Mouse (Mus musculus) hindlimb bud, embryonic 11.5 days (tissue): ENCODE measurements at regions not wholly inside any gene's neighbourhood (a gene's known extent, or its start where the extent isn't known, plus 50 kb on each side); places are given as distances from the start of the nearest gene placed in this dataset.

Experiments
- DNase-seq: peaks from one replicate; pipeline ENCODE4 v3.0.0-alpha.2; 2012; ENCODE audit warnings: low read depth, low spot score; ENCODE audit errors: extremely low spot score

DNA sequence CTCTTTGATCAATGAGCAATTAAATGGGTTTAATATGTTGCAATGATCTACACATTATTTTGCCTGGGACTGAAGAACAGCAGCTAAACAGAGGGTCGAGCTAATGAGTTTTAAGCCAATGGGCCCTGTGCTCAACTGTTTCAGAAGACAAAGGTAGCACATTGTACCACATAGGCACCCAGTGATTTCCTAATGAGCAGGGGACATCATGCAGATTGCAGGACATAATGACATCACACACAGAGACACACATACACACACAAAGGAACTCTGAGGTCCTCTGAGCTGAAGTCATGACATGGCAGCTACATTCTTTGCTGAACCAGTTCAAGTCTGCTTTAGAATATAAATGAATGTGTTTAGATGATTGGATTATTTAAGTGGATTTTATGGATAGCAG, 71.9 kb downstream of the Zfp330 start:
- no peak for DNase-seq

DNA sequence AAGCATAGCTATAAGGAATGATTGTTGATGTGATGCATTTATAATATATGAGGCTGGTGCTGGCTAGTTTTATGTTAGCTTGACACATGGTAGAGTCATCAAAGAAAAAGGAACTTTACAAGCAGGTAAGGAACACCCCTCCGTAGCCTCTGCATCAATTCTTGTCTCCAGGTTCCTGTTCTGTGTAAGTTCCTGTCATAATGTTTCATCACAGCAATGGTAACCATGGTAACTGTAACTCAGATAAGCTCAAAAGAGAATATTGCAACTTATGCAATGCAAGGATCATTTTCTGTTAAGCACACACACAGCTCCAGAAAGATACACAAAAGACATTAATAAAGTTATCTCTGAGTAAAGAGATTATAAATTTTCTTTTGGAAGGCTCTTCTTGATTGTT, 73.5 kb downstream of the Zfp330 start:
- no peak for DNase-seq

DNA sequence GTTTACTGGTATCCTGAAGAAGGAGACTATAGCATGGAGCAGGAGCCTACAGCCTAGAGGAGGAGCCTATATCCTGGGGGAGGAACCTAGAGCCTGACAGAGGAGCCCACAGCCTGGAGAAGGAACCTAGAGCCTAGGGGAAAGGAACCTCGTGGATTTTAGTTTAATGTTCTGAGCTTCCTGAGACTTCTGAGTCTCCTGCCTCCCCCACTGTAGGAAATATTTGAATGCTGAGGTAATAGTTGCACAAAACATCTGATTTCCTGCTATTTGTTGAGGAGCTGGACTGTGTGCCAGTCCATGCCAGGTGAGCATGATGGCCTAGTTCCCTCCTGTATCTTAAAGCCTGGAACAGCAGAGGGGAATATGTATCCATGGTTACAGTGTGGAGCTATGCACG, 74.7 kb downstream of the Zfp330 start:
- DNase-seq: no peak

DNA sequence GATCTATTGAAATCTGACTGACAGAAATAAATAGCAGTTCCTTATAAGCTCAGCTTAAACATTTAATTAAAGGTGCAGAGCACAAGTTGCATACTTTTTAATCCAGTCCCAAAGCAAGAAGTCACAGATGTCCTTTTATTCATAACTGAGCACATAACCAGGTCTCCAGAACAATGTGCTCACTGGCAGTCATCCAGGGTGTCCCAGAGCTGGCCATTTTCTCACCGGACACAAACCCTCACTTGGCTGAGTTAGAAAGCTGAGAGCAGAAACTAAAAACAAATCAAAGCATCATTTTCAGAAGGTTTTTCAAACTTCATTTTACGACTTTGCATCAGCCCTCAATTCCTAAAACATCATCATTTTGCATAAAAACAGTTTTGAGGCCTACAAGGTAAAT, 75.9 kb downstream of the Zfp330 start:
- DNase-seq: no peak

DNA sequence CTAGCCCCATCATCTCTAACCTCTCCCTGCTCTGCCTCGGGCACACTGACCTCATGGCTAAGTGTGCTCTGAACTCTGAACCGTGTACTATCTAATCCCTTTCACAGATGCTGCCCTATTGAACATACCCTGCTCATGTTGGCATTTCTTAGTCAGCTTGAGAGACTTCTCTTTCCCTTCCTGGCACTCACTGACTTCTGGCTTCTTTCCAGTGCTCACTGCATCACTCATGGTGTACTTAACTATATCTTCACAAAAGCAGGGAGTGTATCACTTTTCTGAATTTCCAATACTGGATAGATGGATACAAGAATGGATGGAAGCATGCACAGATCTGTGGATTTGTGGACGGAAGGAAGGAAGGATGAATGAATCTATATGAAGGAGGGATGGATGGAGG, 80.9 kb downstream of the Zfp330 start:
- no peak for DNase-seq

DNA sequence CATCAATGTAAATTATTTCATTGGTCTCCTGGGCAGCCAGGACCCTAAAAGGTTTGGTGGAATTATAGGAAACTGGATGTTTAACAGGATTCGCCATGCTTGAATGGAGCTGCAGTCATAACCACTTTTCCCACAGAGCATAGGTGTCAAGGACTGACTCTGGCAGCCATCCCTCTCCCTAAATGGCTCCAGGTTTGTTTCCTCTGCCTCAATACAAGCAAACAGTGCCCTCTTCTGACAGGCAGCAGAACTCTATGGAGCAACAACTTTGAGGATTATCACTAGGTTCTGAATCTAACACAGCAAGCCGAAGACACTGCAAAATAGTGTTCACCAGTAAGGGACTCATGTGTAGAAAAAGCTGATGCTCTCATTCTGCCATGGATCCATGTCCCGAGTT, 84.6 kb downstream of the Zfp330 start:
- DNase-seq: no peak

DNA sequence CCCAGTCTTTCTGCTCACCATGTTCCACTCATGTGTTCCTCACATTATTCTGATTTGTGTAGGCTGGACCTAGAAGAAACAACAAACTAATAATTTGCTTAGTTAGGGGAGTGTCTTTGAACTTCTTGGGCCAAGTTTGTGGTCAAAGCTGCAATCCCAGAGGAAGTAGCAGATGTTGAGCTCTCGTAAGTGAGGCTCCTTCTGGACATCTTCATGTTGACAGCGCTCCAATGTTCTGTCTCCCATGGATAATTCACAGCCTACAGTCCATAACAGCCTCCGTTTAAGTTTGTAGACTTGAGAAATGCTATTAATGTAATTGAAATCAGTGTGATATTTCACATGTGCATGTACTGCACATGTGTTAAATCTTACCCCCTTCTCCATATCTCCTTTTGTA, 88.0 kb downstream of the Zfp330 start:
- no peak for DNase-seq

DNA sequence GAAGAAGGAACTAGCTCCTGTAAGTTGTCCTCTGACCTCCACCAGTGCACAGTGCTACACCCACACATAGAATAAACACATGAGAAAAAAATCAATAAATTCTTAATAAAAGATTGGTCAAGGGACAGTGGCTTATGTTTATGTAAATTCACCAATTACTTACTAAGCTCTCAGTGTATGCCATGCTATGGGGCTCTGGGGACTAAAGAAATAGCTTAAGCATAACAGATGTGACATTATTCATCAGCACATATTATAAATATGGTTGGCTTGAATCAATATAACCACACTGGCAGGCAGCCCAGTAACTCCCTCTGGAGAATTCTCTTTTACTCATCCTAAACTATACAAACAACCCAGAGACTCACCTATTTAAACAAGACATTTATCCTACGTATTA, 95.2 kb downstream of the Zfp330 start:
- no peak for DNase-seq

DNA sequence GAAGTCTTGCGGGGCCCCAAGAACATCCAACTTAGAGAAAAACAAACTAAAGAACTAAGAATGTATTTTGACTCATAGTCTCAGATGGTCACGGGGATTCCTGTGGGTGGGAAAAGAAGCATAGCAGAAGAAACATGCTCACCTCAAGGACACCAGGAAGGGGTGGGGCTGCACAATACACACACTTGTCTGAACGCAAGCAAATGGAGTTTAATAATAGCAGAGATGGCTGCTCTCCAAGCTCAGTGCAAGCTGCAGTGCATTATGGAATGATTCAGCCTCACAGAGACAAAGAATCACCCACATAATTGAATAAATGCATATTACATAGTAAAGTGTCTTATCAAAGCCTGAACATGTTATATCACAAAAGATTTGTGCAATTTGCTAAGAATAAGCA, 96.2 kb downstream of the Zfp330 start:
- DNase-seq: no peak

DNA sequence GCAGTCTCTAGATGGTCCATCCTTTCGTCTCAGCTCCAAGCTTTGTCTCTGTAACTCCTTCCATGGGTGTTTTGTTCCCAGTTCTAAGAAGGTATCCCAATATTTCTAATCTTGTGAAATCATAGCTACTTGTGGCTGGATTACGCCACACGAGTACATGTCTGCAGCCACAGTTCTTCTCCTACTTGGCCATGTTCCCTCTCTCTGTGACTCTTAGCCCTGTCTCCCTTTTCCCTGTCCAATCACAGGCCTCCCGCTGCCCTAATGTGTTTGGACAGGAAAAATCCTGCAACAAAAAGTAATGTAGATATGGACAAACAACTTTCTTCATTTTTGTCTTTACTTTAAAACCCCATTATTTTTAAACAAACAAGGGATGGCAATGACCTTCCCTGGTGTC, 104.7 kb downstream of the Zfp330 start:
- DNase-seq: no peak

DNA sequence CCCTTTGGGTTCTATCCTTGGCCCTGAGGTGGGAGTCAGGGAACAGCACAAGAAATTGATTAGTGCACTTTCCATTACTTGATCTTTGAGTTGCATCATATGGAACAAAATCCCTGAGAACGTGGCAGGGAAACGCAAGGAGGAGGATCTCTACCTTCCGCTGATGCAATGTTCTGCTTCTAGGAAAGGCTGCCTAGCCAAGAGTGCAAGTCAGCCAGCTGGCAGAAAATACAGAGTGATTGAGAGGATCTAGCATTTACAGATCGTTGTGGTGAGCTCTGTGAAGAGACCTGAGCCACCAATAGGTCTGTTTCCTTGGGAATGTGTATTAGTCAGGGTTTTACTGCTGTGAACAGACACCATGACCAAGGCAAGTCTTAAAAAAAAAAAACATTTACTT, 108.8 kb downstream of the Zfp330 start:
- no peak for DNase-seq

DNA sequence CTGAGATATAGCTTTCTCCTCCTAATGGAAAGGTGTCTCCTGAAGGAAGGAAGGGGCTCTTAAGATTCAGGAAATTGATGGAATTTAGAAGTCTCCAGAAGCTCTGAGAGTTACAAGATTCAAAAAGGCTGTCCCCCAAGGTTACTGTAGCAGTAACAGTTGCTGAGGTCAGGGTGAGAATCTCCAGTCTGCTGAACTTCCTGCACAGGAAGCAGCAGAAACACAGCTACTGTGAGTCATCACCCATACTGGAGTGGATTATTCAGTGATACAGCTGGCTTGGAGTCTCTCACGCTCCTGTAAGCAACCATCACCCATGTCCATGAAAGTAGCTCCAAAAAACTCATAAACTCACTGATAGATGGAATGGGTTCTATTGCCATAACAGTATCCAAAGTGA, 133.5 kb downstream of the Zfp330 start:
- DNase-seq: no peak

DNA sequence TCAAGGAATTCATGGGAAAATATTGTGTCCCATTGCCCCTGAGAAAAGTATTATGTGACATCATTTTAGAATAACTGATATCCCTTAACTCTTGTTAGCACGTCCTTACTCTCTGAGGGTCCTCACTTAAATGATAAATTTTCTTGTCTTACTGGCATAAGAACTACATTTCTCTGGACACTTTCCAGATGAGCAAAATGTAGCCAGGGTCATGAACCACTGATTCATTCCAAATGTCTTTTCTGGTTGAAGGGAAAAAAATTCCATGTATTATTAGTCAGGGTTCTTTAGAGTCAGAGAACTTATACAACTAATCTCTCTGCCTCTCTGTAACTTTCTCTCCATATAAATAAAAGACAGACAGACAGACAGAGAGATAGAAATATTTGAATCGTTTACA, 143.5 kb downstream of the Zfp330 start:
- no peak for DNase-seq

DNA sequence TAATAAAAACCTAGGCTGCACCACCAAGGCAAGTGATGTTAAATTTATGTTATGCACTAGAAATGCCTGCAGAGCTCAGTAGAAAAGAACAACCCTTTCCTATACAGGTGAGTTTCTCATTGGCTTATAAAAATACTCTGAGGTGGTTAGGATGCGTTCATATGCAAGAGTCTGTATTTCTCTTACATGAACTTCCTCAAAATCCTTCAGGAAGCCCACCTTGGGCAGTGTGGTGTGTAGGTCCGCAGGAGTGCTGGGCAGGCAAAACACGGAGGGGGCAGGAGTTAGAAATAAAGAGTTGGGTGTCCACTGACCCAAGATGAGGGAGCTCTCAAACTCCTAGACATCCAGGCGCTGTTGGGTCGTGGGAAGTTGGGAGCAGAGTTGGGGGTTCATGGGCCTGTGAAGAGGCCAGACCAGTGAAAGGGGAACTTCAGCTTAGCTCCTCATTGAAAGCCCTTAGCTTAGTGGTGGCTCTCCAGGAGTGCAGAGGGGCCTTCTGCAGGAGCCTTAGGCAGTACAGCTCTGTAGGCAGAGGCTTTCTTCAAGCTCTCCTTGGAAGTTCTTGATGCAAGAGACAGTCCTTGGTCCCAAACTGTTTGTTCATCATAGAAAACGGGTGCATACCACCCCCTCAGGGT, 150.0 kb downstream of the Zfp330 start:
- no peak for DNase-seq

DNA sequence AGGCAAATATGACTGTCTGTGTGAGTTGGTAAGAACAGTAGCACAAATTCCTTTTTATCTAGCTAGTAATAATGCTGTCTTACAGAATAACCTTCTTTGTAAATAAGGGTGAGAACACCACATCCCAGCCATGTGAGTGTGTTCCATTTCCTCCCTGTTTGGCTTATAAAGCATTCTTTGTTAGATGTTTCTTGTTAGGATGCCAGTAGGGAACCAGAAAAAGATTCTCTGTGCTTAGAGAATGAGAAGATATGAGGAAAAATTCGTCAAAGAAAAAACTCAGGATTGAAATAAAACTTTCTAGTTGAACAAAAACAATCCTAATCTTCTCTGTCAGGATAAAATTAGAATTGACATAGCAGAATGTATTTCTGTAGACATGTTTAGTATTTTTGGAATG, 155.3 kb downstream of the Zfp330 start:
- no peak for DNase-seq

DNA sequence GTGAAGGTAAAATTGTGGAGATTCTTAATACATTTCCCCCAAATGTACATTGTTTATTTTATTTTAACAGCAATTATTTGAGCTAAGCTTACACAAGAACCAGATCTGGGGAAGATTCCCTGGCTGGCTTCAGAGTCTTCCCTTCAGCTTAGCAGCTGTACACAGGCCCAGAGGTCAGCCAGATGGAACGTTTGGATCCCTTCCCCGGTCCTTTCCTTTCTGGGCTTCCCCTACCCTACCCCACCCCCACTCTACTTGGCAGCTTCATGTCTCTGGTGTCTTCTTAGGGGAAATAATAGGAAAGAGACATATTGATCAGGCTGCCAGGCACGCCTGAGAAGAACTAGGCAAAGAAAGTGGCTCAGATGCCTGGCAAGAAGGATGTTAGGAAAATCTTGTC, 172.4 kb downstream of the Zfp330 start:
- no peak for DNase-seq

DNA sequence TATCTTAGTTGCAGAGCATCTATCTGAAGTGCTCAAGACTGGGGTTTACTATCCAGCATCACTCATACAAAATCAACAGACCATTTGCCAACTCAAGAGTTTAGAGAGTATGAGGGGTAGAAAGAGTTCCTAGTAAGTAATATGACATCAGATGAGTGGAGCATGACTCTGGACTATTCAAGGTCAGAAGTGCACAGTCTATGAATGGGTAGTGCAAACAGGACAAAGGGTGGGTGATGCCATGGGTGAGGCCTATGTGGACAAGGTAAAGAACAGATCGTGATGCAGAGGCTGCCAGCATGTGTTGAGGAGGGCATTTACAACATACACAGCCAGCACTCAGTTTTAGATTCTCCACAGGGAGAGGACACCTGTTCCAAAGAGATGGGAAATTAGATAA, 170.4 kb upstream of the Il15 start:
- DNase-seq: no peak

DNA sequence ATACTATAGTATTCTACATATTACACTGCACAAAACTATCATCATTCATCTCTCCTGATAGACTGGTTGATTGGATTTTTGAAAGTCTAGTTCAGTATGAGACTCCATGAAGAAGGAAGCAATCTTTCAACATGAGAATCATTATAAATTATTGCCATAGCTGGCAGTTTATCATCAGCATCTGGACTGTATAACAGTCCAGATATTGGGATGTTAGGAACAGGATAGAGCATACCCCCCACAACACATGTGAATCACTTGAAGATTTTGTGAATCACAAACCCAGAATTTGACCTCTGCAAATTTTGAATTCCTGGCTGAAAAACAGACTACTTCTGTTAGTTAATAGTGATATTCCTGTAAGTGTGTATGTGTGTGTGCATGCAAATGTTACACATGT, 135.1 kb upstream of the Il15 start:
- no peak for DNase-seq

DNA sequence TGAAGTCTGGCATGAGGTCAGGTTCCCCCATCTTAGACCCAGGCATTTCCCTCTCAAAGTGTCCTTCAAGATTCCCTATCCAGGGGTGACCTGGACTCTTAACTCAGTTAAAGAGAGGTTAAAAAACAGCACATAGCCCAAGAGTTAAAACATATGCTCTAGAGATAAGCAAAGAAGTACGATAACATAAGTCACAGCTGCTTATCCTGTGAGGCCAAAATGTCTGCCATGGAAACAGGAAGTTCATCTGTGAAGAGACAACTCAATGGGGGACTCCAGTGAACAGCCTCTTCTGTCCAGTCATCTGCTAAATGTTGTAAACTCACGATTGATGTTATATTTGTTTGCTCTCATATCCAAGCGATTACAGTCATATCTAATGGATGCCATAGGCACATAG, 126.1 kb upstream of the Il15 start:
- no peak for DNase-seq

DNA sequence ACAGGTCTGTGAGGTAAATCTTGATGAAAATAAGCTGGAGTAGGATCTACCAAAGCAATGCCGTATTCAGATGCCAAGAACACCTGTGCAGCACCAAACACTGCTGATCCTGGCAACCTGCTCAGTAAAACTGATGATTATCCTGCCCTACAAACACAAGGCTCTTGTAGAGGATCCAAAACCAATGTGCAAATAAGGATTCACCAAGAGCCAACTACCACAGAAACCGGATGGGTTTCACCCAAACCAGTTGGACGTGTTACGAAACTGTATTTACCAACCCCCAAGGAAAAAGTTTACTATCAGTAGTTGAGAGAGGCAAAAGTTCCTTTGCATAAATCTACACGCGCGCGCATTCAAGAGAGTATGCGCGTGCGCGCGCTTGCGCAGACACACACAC, 120.8 kb upstream of the Il15 start:
- no peak for DNase-seq

DNA sequence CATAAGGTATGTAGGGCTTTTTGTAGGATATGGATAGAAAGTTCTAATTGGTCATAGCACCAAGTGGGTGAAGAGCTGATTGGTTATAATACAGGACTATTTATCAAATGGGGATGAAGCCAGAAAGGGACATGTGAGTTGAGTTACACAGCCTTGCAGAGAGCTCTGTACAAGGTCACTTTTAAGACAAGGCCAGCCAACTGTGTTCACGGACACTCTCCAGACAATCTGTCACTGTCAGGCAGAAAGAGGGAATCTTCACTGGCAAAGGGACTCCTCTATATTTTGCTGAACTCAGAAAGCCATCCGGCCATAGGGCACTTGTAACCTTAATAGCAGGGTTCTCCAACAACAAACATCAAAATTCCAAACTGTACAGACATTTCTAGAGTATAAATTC, 95.5 kb upstream of the Il15 start:
- DNase-seq: no peak

DNA sequence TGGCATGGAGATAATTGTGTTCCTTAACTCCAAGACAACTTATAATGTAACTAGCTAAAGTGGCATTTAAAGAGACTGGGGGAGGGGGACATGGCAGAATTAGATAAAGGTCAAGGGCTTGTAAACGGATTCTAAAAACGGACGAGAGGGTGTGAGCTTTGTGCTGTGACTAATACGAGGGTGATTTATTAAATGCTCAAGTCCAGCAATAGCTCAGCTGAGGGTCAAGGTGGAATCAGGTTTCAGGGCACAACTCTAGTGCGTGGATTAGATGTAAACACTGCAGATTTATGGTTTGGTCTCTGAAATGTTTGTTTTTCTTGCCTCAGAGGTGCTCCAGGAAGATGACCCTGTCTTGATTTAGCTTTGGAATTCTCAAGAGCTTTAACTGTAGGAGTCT, 74.8 kb upstream of the Il15 start:
- DNase-seq: peak; percentile 6

DNA sequence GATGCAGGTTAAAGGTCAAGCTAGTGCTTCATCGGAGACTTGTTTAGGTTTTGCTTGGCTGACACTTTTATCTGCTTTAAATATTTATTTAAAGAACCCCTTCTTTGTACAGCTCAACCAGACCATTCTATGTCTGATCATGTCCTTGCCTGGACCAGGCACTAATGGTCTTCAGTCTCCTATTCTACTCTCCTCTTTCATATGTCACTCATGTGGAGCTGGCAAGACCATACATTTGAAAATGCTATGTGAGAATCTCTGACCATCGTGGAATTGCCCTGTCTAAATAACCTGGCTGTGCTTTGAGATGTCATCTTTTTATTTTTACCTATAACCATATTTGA, 74.4 kb upstream of the Il15 start:
- DNase-seq: peak; percentile 20
